Comparison of ENCODE assay signal across 8 mouse cellular contexts in the genomic region with DNA sequence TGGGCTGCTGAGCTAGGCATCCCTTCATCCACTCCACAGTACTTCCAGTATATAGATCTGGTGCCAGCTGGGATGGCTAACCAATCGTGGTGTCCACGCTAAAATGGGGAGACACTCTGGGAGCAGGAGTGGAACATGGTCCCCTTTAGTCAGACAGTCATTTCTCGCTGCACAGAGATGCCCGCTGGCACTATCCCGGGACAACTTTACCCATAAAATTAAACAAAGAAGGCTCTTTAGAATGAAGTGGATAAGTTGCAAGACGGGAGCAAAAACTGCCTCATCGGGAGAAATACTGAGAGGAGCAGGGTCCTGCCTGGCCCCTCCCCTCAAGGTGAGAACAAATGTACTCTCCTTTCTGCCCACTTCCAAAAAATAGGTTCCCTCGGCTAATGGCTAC. TPM values are rescaled to one million over a fixed set of nuclear protein-coding genes. Genes with fewer than 3 reads are reported as not detected.
DNase-seq lines count a peak whose midpoint lies in the region; ATAC-seq and TF ChIP-seq lines count a peak whose summit lies in the region.

No protein-coding gene starts in this region.

- no peak for ATAC-seq in heart, embryonic 12.5 days (ENCODE audit: insufficient number of reproducible peaks, low FRiP score)
- no peak for ATAC-seq in forebrain, embryonic 15.5 days (replicated peaks)
- no peak for ATAC-seq in liver, embryonic 16.5 days (ENCODE audit: low read depth)

- 16% methylated on average over 8 of the region's 8 CpGs for WGBS in heart, embryonic 12.5 days
- WGBS in forebrain, embryonic 15.5 days = 4% methylated on average over 8 of the region's 8 CpGs
- 10% methylated on average over 8 of the region's 8 CpGs for WGBS in liver, embryonic 16.5 days (ENCODE audit: insufficient replicate concordance)

- no peaks in the 10 kb centered on the region for H3K9me3 ChIP-seq in heart, embryonic 12.5 days (replicated peaks)
- no peaks in the 10 kb centered on the region for H3K9me3 ChIP-seq in E14TG2a.4 (ENCODE audit: low read length)
- no peaks in the 10 kb centered on the region for H3K9me3 ChIP-seq in forebrain, embryonic 15.5 days
- H3K9me3 ChIP-seq in liver, embryonic 16.5 days (replicated peaks; ENCODE audit: control insufficient read depth, low read length) = no peaks in the 10 kb centered on the region

- H3K27me3 ChIP-seq in heart, embryonic 12.5 days (replicated peaks) = peaks cover 60% of the 10 kb centered on the region
- H3K27me3 ChIP-seq in E14TG2a.4 (ENCODE audit: insufficient read depth, low read length) = peaks cover 13% of the 10 kb centered on the region
- no peaks in the 10 kb centered on the region for H3K27me3 ChIP-seq in forebrain, embryonic 15.5 days
- H3K27me3 ChIP-seq in liver, embryonic 16.5 days (ENCODE audit: control insufficient read depth, insufficient read depth, low read depth, low read length) = peaks cover 56% of the 10 kb centered on the region

- DNase-seq in heart, adult 8-10 months (ENCODE audit: low spot score) = no peak
- no peak for DNase-seq in left cerebral cortex, adult 9 months (ENCODE audit: low spot score in 2 of 2)
- DNase-seq in left cerebral cortex, postnatal 36 days (ENCODE audit: low spot score in 2 of 2) = no peak
- DNase-seq in right cerebral cortex, postnatal 4 days = no peak

- H3K9ac ChIP-seq in heart, embryonic 12.5 days = peak overlapping the region; percentile 79; the same call in 1 of the 2 replicates
- H3K9ac ChIP-seq in forebrain, embryonic 15.5 days (replicated peaks) = peak overlapping the region; percentile 76
- H3K9ac ChIP-seq in liver, embryonic 16.5 days (ENCODE audit: low read depth, low read length) = no peak overlapping the region

- peak overlapping the region; percentile 78 for H3K4me3 ChIP-seq in heart, embryonic 12.5 days
- peak overlapping the region; percentile 58 for H3K4me3 ChIP-seq in E14TG2a.4 (replicated peaks; ENCODE audit: low read length)
- H3K4me3 ChIP-seq in forebrain, embryonic 15.5 days = peak overlapping the region; percentile 72
- no peak overlapping the region for H3K4me3 ChIP-seq in liver, embryonic 16.5 days (ENCODE audit: low read depth, low read length)

- H3K27ac ChIP-seq in heart, embryonic 12.5 days (ENCODE audit: poor library complexity, severe bottlenecking) = no peak overlapping the region
- peak overlapping the region; percentile 47 for H3K27ac ChIP-seq in forebrain, embryonic 15.5 days (replicated peaks)
- no peak overlapping the region for H3K27ac ChIP-seq in liver, embryonic 16.5 days (ENCODE audit: low read length)

- peak overlapping the region; percentile 97 for H3K4me2 ChIP-seq in heart, embryonic 12.5 days
- peak overlapping the region; percentile 74 for H3K4me2 ChIP-seq in forebrain, embryonic 15.5 days (replicated peaks)
- 0 out of 2 replicates have a peak overlapping the region, but pooled peaks have one; percentile 87 for H3K4me2 ChIP-seq in liver, embryonic 16.5 days (ENCODE audit: low read depth, low read length)

- intact Hi-C loops in left cerebral cortex, postnatal 36 days (cut with DNase I) = no loop called here

- TF ChIP-seq CTCF in E14TG2a.4 (conservative IDR thresholded peaks at IDR 0.05; ENCODE audit: low read length) = no peak

- peaks cover 18% of the 10 kb centered on the region for H3K4me1 ChIP-seq in heart, embryonic 12.5 days (replicated peaks)
- peaks cover 70% of the 10 kb centered on the region for H3K4me1 ChIP-seq in E14TG2a.4 (replicated peaks; ENCODE audit: low read depth, low read length)
- peaks cover 45% of the 10 kb centered on the region for H3K4me1 ChIP-seq in forebrain, embryonic 15.5 days
- peaks cover 13% of the 10 kb centered on the region for H3K4me1 ChIP-seq in liver, embryonic 16.5 days (ENCODE audit: control insufficient read depth, low read depth, low read length)

- peaks cover 6% of the 10 kb centered on the region; the same call in 1 of the 2 replicates for H3K36me3 ChIP-seq in heart, embryonic 12.5 days
- H3K36me3 ChIP-seq in E14TG2a.4 (ENCODE audit: insufficient read depth, low read length) = peaks cover 42% of the 10 kb centered on the region
- H3K36me3 ChIP-seq in forebrain, embryonic 15.5 days = peaks cover 38% of the 10 kb centered on the region
- H3K36me3 ChIP-seq in liver, embryonic 16.5 days (ENCODE audit: control insufficient read depth, insufficient read depth) = no peaks in the 10 kb centered on the region

RNA-seq across cellular contexts. Expression of a gene that starts 1.3 kb away (rescaled TPM):
- polyA plus RNA-seq in heart, embryonic 12.5 days (2016; fragmentation: Nextera tagmentation; extraction: Ambion mirVana) = 0.10 and 0.28 TPM in 2 replicates
- total RNA-seq in heart, adult 8-10 months (2022) = 1 to 10 TPM; 2.4 to 4.1 (median 3.3) TPM
- polyA plus RNA-seq in forebrain, embryonic 15.5 days (2015; fragmentation: Nextera tagmentation; extraction: Ambion mirVana) = 5.6 and 7.0 TPM in 2 replicates
- not detected in 2 replicates for polyA plus RNA-seq in liver, embryonic 16.5 days (2015; fragmentation: Nextera tagmentation; extraction: Ambion mirVana)
- 10 to 100 TPM; 21.5 to 24.9 TPM for total RNA-seq in left cerebral cortex, postnatal 36 days (2021)

RNA-seq across cellular contexts. Expression of a gene that starts 4.6 kb away (rescaled TPM):
- polyA plus RNA-seq in heart, embryonic 12.5 days (2016; fragmentation: Nextera tagmentation; extraction: Ambion mirVana) = 1,080 and 1,140 TPM in 2 replicates
- 10 to 100 TPM; 74.9 to 90.0 (median 79.0) TPM for total RNA-seq in heart, adult 8-10 months (2022)
- 1,729 and 1,809 TPM in 2 replicates for polyA plus RNA-seq in forebrain, embryonic 15.5 days (2015; fragmentation: Nextera tagmentation; extraction: Ambion mirVana)
- polyA plus RNA-seq in liver, embryonic 16.5 days (2015; fragmentation: Nextera tagmentation; extraction: Ambion mirVana) = 293 and 317 TPM in 2 replicates
- total RNA-seq in left cerebral cortex, postnatal 36 days (2021) = 10 to 100 TPM; 76.9 to 88.1 TPM

RNA-seq across cellular contexts. Expression of a gene that starts 10.7 kb away (rescaled TPM):
- 0.18 TPM in 1 of 2 replicates, not detected in the other for polyA plus RNA-seq in heart, embryonic 12.5 days (2016; fragmentation: Nextera tagmentation; extraction: Ambion mirVana)
- total RNA-seq in heart, adult 8-10 months (2022) = under 1 TPM in 1 of 4 experiments, not detected in 3; 0.19 TPM
- 0.11 and 0.15 TPM in 2 replicates for polyA plus RNA-seq in forebrain, embryonic 15.5 days (2015; fragmentation: Nextera tagmentation; extraction: Ambion mirVana)
- 0.04 TPM in 1 of 2 replicates, not detected in the other for polyA plus RNA-seq in liver, embryonic 16.5 days (2015; fragmentation: Nextera tagmentation; extraction: Ambion mirVana)
- total RNA-seq in left cerebral cortex, postnatal 36 days (2021) = 1 to 10 TPM in 1 of 2 experiments, under 1 TPM in 1; 0.39 to 1.2 TPM

RNA-seq across cellular contexts. Expression of a gene that starts 11.4 kb away (rescaled TPM):
- polyA plus RNA-seq in heart, embryonic 12.5 days (2016; fragmentation: Nextera tagmentation; extraction: Ambion mirVana) = 119 and 124 TPM in 2 replicates
- total RNA-seq in heart, adult 8-10 months (2022) = 10 to 100 TPM; 43.7 to 50.9 (median 48.6) TPM
- 118 and 122 TPM in 2 replicates for polyA plus RNA-seq in forebrain, embryonic 15.5 days (2015; fragmentation: Nextera tagmentation; extraction: Ambion mirVana)
- 87.4 and 96.7 TPM in 2 replicates for polyA plus RNA-seq in liver, embryonic 16.5 days (2015; fragmentation: Nextera tagmentation; extraction: Ambion mirVana)
- 10 to 100 TPM; 63.5 to 66.3 TPM for total RNA-seq in left cerebral cortex, postnatal 36 days (2021)

RNA-seq across cellular contexts. Expression of a gene that starts 16.4 kb away (rescaled TPM):
- polyA plus RNA-seq in heart, embryonic 12.5 days (2016; fragmentation: Nextera tagmentation; extraction: Ambion mirVana) = 0.03 TPM in 1 of 2 replicates, not detected in the other
- 1 to 10 TPM; 3.6 to 6.1 (median 4.8) TPM for total RNA-seq in heart, adult 8-10 months (2022)
- 2.9 and 3.0 TPM in 2 replicates for polyA plus RNA-seq in forebrain, embryonic 15.5 days (2015; fragmentation: Nextera tagmentation; extraction: Ambion mirVana)
- polyA plus RNA-seq in liver, embryonic 16.5 days (2015; fragmentation: Nextera tagmentation; extraction: Ambion mirVana) = 0.71 and 1.2 TPM in 2 replicates
- 100 to 1,000 TPM; 680 to 686 TPM for total RNA-seq in left cerebral cortex, postnatal 36 days (2021)
